Mouse (Mus musculus): ENCODE measurements around the gene Lrit2. TPM values are rescaled to one million over a fixed set of nuclear protein-coding genes. Genes with fewer than 3 reads are reported as not detected.

The Lrit2 gene
- polyA plus RNA-seq, 1 experiment: 0.25 TPM

DNA sequence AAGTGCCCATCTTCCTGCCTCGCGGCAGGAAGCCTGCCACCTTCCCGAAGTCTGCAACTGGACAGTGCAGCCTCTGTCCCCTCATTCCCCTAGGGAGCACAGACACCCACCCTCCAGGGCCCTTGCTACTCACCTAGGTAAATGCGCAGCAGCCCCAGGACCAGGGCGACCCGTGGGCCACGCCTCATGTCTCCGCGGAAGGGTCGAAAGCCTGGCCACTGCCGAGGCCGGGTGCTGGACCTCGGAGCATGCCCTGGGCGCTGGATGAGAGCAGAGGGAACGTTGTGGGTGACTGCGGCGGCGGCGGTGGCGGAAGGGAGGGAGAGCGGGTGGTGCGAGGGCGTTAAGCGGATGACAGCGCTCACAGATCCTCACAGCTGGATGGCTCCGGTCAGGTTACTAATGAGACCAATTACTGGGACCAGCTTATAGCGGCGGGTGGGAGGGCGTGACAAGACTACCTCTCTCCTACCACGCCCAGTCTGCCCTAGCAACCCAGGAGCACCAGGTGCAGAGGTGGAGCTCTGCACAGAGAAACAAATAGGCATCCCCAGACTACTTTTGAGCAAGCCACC is 30.3 kb downstream of the Lrit2 start, which contains the start of gene Cdhr1:
Gene Cdhr1 (minus strand): TSS at position 392 of the 575 bp plus-strand sequence.
- Histone ChIP-seq H3K27me3 (ENCODE audit: control insufficient read depth, insufficient read depth, low read length) (no peaks in the 10 kb centered on the region), H3K27ac (ENCODE audit: control insufficient read depth, insufficient read depth, low read depth, low read length) (no peak within 1 kb of the TSS)

DNA sequence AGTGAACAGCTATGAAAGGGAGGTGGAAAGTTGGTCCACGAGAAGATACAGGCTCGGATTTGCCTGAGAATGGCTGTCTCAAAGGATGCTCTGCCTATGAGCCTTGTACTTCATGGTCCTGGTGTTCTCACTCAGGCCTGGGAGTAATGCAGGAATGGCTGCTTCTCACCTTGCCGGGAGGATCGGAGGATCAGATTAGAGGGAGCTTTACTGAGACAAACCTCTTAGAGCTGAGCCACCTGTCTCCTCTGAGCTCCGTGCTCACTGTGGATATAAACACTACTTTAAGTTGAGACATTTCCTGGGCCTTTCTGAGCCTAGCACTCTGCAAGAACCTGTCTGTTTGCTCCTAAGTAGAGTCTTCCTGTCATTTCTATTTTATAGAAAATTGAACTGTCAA is 33.8 kb downstream of the Lrit2 start:
- Histone ChIP-seq H3K4me1 (ENCODE audit: control insufficient read depth, insufficient read depth, low read length) (peaks cover 6% of the 10 kb centered on the region), H3K4me3 (ENCODE audit: control insufficient read depth, low read depth, low read length) (no peak overlapping the region), H3K36me3 (ENCODE audit: control insufficient read depth, insufficient read depth, low read length) (no peaks in the 10 kb centered on the region), H3K27me3 (ENCODE audit: control insufficient read depth, insufficient read depth, low read length) (no peaks in the 10 kb centered on the region), H3K27ac (ENCODE audit: control insufficient read depth, insufficient read depth, low read depth, low read length) (no peak overlapping the region)
- TF ChIP-seq CTCF (IDR thresholded peaks at IDR 0.05; ENCODE audit: control insufficient read depth, insufficient read depth, insufficient replicate concordance, low read depth, low read length) (no peak), POLR2A (IDR thresholded peaks at IDR 0.05; ENCODE audit: control insufficient read depth, low read depth, low read length) (no peak)

More for the DNA sequence above, 30.3 kb downstream of the Lrit2 start, which contains the start of gene Cdhr1:
- no peak for TF ChIP-seq CTCF (IDR thresholded peaks at IDR 0.05; ENCODE audit: control insufficient read depth, insufficient read depth, insufficient replicate concordance, low read depth, low read length)
- no peak for TF ChIP-seq POLR2A (IDR thresholded peaks at IDR 0.05; ENCODE audit: control insufficient read depth, low read depth, low read length)
- Histone ChIP-seq H3K36me3 (ENCODE audit: control insufficient read depth, insufficient read depth, low read length) (no peaks in the 10 kb centered on the region), H3K4me3 (ENCODE audit: control insufficient read depth, low read depth, low read length) (no peak within 1 kb of the TSS; the same call in 1 of the 2 replicates), H3K4me1 (ENCODE audit: control insufficient read depth, insufficient read depth, low read length) (peaks cover 6% of the 10 kb centered on the region)

GRCm38 (mm10) chr14:37102484-37102883 is 34.8 kb downstream of the Lrit2 start:
- Histone ChIP-seq H3K4me1 (ENCODE audit: control insufficient read depth, insufficient read depth, low read length) (peaks cover 6% of the 10 kb centered on the region), H3K27me3 (ENCODE audit: control insufficient read depth, insufficient read depth, low read length) (no peaks in the 10 kb centered on the region), H3K36me3 (ENCODE audit: control insufficient read depth, insufficient read depth, low read length) (no peaks in the 10 kb centered on the region), H3K4me3 (ENCODE audit: control insufficient read depth, low read depth, low read length) (no peak overlapping the region), H3K27ac (ENCODE audit: control insufficient read depth, insufficient read depth, low read depth, low read length) (no peak overlapping the region)
- TF ChIP-seq POLR2A (IDR thresholded peaks at IDR 0.05; ENCODE audit: control insufficient read depth, low read depth, low read length): no peak
- TF ChIP-seq CTCF (IDR thresholded peaks at IDR 0.05; ENCODE audit: control insufficient read depth, insufficient read depth, insufficient replicate concordance, low read depth, low read length): no peak

GRCm38 (mm10) chr14:37104747-37105146 is 37.0 kb downstream of the Lrit2 start:
- H3K4me3 ChIP-seq (ENCODE audit: control insufficient read depth, low read depth, low read length): no peak overlapping the region
- no peaks in the 10 kb centered on the region for H3K27me3 ChIP-seq (ENCODE audit: control insufficient read depth, insufficient read depth, low read length)
- H3K27ac ChIP-seq (ENCODE audit: control insufficient read depth, insufficient read depth, low read depth, low read length): no peak overlapping the region
- H3K4me1 ChIP-seq (ENCODE audit: control insufficient read depth, insufficient read depth, low read length): no peaks in the 10 kb centered on the region
- no peaks in the 10 kb centered on the region for H3K36me3 ChIP-seq (ENCODE audit: control insufficient read depth, insufficient read depth, low read length)
- TF ChIP-seq CTCF (IDR thresholded peaks at IDR 0.05; ENCODE audit: control insufficient read depth, insufficient read depth, insufficient replicate concordance, low read depth, low read length) (no peak), POLR2A (IDR thresholded peaks at IDR 0.05; ENCODE audit: control insufficient read depth, low read depth, low read length) (no peak)

DNA sequence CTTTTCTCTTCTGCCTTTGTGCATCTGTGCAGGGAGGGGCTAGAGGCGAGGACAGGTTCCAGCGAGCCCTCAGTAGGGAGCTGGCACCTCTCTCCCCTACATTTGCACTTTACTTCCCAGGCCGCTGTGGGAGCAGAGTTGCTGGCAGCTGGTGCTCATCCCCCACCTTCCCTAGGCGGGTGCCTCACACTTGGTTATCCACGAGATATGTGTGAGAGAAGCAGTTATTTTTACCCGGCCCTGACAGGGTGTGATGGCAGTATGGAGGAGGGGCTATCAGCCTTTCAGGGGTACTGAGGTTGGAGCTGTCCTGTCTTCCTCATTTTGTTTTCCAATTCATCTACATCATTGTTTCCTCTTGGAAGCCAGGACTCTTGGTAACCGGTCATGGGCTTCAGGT is 38.1 kb downstream of the Lrit2 start:
- Histone ChIP-seq H3K4me1 (ENCODE audit: control insufficient read depth, insufficient read depth, low read length) (no peaks in the 10 kb centered on the region), H3K4me3 (ENCODE audit: control insufficient read depth, low read depth, low read length) (no peak overlapping the region), H3K36me3 (ENCODE audit: control insufficient read depth, insufficient read depth, low read length) (no peaks in the 10 kb centered on the region), H3K27ac (ENCODE audit: control insufficient read depth, insufficient read depth, low read depth, low read length) (no peak overlapping the region), H3K27me3 (ENCODE audit: control insufficient read depth, insufficient read depth, low read length) (no peaks in the 10 kb centered on the region)
- TF ChIP-seq CTCF (IDR thresholded peaks at IDR 0.05; ENCODE audit: control insufficient read depth, insufficient read depth, insufficient replicate concordance, low read depth, low read length) (no peak), POLR2A (IDR thresholded peaks at IDR 0.05; ENCODE audit: control insufficient read depth, low read depth, low read length) (no peak)

- no peak overlapping the region for H3K27ac ChIP-seq (ENCODE audit: control insufficient read depth, insufficient read depth, low read depth, low read length)
- no peaks in the 10 kb centered on the region for H3K4me1 ChIP-seq (ENCODE audit: control insufficient read depth, insufficient read depth, low read length)
- H3K36me3 ChIP-seq (ENCODE audit: control insufficient read depth, insufficient read depth, low read length): no peaks in the 10 kb centered on the region
- TF ChIP-seq POLR2A (IDR thresholded peaks at IDR 0.05; ENCODE audit: control insufficient read depth, low read depth, low read length) (no peak), CTCF (IDR thresholded peaks at IDR 0.05; ENCODE audit: control insufficient read depth, insufficient read depth, insufficient replicate concordance, low read depth, low read length) (no peak)
- H3K4me3 ChIP-seq (ENCODE audit: control insufficient read depth, low read depth, low read length): no peak overlapping the region
- no peaks in the 10 kb centered on the region for H3K27me3 ChIP-seq (ENCODE audit: control insufficient read depth, insufficient read depth, low read length)
These were observed 41.7 kb downstream of the Lrit2 start for GRCm38 (mm10) chr14:37109460-37109859.

DNA sequence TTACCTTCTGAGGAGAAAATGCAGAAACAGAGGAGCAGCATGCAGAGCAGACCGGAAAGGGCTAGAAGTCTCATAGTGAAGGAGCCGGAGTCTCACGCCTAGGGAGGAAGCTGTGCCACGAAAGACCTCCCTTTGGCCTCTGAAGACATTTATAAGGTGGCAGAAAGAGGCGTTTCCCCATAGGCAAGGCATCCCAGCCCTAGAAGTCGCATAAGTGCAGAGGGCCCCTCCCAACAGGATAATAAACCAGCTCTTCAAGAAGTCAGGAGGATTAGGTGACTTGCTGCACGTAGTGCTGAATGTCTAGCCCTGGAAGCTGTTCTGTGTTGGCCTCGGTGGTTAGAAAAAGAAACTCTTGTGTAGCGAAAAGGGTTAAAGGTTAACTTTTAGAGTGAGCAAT is 42.2 kb downstream of the Lrit2 start:
- Histone ChIP-seq H3K36me3 (ENCODE audit: control insufficient read depth, insufficient read depth, low read length) (no peaks in the 10 kb centered on the region), H3K27ac (ENCODE audit: control insufficient read depth, insufficient read depth, low read depth, low read length) (no peak overlapping the region), H3K27me3 (ENCODE audit: control insufficient read depth, insufficient read depth, low read length) (no peaks in the 10 kb centered on the region), H3K4me3 (ENCODE audit: control insufficient read depth, low read depth, low read length) (no peak overlapping the region), H3K4me1 (ENCODE audit: control insufficient read depth, insufficient read depth, low read length) (no peaks in the 10 kb centered on the region)
- TF ChIP-seq POLR2A (IDR thresholded peaks at IDR 0.05; ENCODE audit: control insufficient read depth, low read depth, low read length) (no peak), CTCF (IDR thresholded peaks at IDR 0.05; ENCODE audit: control insufficient read depth, insufficient read depth, insufficient replicate concordance, low read depth, low read length) (no peak)

Data from testis, adult 2 months (tissue).